Mouse (Mus musculus) retina, postnatal 1 day (tissue): ENCODE measurements around the gene Gjd2.
A peak's percentile ranks its signal among the peaks of the same experiment; 100 is the strongest.

Experiments used
- DNase-seq: peaks from one replicate; pipeline ENCODE4 v3.0.0-alpha.2; 2012

The Gjd2 gene

DNA sequence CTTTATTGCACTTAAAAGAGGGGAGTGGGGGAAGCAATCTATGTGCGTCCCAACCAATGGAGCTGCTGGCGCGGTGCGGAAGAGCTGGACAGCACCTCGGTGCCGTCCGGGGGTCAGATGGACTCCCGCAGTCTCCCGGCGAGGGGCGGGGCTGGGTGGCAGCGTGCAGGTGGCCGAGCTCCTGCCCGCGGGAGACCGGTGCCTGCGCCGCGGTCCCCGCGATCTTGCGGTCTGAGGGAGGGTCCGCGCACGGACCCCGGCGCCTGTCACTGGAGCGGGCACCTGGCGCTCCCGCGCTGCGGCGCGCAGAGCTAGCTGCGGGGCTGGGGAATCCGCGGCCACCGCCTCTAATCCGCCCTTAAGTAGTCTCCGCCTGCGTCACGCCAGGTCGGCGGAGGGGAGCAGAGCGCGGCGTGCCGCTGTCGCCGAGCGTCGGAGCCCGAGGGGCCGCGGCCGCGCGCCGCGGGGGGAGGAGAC is at the start of gene Gjd2:
Gjd2 (minus strand) TSS at position 325 of the 477 bp plus-strand sequence.
- DNase-seq: peak; percentile 78

DNA sequence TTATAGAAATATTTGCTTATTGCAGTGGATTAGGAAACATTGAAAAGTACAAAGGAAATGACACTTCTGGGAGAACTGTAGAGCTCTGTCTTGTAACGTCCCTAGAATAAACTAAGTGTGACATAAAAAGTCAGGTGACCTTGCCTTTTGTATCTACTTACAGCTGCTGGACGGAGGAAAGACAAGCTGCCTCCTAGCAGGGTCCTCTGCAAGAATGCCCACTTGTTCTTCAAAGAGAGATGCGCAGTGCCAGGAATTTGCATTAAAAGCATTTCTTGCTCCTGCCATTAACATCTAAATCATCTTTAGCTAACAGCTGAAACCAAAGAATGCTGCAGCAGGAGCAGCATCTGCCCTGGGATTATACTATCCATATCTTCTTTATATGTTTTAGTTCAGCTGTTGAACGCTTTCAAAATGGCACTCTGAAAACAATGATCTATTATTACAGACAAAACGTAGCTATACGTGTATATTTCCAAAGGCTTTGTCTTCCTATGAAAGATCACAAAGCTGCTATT is 46.7 kb upstream of the Gjd2 start:
- no peak for DNase-seq

DNA sequence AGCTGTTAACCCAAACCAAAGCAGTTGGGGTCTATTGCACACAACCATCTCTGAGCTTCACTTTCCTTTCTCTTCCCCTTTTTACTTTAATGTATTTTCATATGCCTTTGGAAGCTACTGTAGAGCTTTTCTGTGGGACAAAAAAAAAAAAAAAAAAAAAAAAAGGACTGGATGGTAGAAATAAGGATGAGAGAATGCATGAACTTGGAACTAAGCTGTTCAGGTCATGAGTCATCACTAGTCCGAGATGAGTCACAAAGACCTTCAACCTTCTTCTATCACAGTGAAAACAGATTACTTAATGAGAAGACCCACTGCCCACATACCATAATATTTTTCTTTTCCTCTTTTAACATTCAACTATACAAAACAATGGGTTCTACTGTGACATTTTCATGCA is 46.2 kb upstream of the Gjd2 start:
- DNase-seq: no peak

GRCm38 (mm10) chr2:114058226-114058796 is 44.9 kb upstream of the Gjd2 start:
- DNase-seq: no peak

- DNase-seq: peak; percentile 78
Measured at GRCm38 (mm10) chr2:114057303-114057853, 44.0 kb upstream of the Gjd2 start.

- DNase-seq: no peak
Measured at GRCm38 (mm10) chr2:114054129-114054528, 40.7 kb upstream of the Gjd2 start.

GRCm38 (mm10) chr2:114052696-114053598 is 39.5 kb upstream of the Gjd2 start, which contains the start of gene Actc1:
Gene Actc1 (minus strand): TSS chr2:114053548.
- DNase-seq: peak; percentile 57

GRCm38 (mm10) chr2:114051871-114052241 is 38.4 kb upstream of the Gjd2 start:
- no peak for DNase-seq

- DNase-seq: no peak
Measured at GRCm38 (mm10) chr2:114051111-114051870, 37.9 kb upstream of the Gjd2 start.

- DNase-seq: no peak
Measured at GRCm38 (mm10) chr2:114050150-114050549, 36.7 kb upstream of the Gjd2 start.

GRCm38 (mm10) chr2:114049372-114049771 is 36.0 kb upstream of the Gjd2 start:
- DNase-seq: no peak

- no peak for DNase-seq
Measured at GRCm38 (mm10) chr2:114047960-114048611, 34.7 kb upstream of the Gjd2 start.

DNA sequence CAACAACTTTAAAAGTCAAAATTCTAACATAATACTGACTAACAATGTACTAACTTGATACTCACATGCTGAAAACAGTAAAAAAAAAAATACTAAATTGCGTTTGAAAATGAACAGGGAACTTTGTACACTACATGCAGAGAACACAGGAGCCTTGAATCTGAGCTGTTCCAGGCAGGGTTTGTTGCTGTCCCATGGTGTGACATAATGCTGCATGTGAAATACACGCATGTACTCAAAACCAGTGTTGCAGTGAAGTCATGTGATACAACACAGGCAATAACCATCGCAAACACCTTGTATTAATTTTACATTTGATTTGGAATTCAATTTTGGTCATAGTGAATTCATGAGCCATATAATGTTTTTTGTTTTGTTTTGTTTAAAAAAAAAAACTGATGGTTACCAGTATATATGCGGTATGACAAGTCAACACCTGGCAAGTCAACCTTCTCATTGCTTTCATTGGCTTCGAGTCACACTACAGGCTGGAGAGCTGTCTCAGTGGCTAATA is 32.8 kb upstream of the Gjd2 start:
- DNase-seq: no peak

GRCm38 (mm10) chr2:114037926-114038325 is 24.5 kb upstream of the Gjd2 start:
- DNase-seq: peak; percentile 79

DNA sequence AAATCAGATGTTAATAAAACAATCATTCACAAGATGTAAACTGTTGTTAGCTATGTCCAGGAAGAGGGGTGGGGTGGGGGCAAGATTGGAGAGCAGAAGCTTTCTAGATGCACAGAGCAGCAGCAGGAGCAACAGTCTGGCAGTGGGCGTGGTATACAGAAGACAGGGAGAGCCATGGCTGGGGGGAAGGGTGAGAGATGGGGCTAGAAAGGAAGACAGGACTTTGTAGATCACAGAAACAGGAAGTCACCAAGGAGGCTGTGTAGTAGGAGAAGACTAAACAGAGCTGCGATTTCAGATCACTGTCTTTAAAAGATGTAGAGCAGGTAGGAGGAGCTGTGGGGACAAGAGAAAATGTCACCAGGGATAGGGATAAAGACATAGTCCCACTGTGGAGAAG is 18.8 kb upstream of the Gjd2 start:
- no peak for DNase-seq

DNA sequence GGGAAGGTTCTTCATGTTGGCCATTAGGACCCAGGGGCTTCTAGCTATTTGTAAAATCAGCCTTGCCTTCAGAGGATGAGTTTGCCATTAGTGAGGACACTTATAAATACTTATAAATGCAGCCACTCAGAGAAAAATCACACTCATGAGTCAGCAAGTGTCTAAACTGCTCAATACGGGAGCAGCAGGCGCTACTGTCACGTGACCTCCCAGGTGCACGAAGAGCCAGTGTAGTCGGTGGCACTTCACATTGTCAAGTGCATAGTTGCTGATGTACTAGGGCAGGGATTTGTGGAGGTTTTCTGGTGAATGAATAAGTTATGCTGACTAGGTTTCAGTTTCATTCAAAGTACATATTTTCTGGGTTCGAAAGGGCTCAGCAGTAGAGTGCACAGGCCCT is 10.0 kb upstream of the Gjd2 start:
- no peak for DNase-seq

DNA sequence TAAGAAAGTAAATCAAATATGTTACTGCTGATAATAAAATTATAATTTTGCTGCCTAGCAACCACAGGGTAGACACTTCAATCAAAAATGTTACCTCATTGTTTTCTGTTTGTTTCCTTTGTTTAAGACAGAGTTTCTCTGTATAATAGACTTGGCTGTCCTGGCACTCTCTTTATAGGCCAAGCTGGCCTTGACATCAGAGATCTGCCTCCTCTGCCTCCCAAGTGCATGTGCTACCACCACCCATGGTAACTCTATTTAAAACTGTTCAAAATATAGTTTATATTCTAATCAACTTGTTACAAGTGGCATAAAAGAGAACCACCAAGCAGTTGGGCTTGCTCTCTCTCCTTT is 6.8 kb upstream of the Gjd2 start:
- no peak for DNase-seq

DNA sequence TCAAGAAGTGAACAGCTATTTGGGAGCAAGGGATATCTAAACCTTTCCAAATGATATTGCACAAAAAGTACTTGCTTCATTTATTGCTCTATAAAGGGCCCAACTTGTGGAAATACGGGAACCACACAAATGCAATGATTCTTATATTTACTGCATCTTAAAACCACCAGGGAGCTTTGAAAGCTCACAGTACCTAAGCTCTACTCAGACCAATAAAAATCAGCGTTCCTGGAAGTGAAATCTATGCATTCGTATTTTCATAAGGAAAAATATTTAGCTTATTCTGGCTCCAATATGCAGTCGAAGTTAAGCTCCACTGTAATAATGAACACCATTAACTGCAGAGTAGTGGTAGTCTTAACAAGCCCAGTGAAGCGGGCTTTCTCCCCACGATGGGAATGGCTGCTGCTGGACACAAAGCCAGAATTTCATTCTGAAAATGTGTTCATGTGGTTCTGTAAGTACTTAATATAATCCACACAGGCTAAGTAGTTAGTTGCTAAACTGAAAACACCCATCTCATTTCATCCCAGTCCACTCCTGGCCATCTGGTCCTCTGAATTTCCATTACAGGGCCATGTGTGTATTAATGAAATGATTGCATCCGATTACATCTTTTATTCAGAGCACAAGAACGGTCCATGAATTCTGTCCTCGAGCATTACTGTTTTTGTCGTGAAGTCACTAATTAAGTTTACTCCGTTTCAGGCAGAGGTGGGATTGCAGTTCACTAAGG is 6.2 kb upstream of the Gjd2 start:
- DNase-seq: peak; percentile 52

DNA sequence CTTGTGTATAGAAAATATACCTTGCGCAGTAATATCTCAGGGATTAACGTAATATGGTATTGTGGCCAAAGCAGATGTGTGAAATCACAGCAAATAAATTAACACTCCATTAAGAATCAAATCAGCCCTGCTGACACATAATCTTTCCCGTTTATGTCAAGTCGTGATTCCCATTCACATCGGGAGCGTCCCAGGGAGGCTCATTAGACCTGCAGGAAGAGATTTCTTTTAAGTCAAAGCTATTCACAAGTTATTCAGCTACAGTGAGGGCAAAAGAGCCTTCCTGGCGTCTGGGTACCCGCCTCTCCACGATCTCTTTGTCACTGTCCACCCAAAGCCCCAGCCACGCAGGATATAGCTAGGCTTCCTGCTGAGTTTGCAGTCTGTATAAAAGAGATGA is 4.7 kb upstream of the Gjd2 start:
- DNase-seq: no peak

DNA sequence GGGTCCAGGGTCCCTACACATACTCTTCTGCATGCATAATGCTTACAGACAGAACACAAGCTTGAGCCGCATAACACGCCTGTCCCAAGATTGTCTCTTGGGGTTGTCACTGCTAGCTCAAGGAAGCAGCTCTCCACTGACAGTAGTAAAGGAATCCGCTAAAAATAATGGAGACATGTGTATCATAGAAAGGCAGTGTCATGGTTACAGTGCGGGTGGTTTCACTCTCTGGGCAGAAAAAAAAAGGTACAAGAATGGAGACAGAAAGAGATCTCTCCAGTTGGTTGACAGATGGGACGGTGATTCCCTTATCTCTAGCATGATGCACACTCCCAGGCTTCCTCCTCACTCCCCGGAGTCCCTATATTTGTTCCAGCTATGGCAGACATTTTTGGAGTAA is 1.4 kb upstream of the Gjd2 start:
- DNase-seq: no peak

DNA sequence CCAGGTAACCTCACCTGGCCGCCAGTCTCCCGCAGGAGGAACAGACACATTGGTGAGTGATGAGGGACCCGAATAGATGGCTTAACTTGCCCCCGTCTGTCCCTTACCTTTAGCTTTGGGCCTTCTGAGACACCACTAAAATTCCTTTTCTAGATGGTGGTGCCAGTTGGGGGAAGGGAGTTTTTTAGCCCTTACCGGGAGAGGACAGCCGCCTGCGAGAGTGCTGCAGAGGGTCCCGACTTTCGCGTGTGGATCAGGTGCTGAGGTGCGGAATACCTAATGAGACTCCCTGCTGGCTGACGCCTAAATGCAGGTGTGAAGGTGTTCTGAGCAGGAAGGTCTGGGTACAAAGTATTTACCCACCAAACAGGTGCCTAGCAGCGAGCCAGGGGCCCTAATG is 427 bp upstream of the Gjd2 start:
- DNase-seq: no peak
